Mouse (Mus musculus): Measurements from ENCODE around the gene B3gat1. TPM values are rescaled to one million over a fixed set of nuclear protein-coding genes. Genes with fewer than 3 reads are reported as not detected.

Gene B3gat1
- polyA plus RNA-seq, 1 experiment, result 233 TPM

DNA sequence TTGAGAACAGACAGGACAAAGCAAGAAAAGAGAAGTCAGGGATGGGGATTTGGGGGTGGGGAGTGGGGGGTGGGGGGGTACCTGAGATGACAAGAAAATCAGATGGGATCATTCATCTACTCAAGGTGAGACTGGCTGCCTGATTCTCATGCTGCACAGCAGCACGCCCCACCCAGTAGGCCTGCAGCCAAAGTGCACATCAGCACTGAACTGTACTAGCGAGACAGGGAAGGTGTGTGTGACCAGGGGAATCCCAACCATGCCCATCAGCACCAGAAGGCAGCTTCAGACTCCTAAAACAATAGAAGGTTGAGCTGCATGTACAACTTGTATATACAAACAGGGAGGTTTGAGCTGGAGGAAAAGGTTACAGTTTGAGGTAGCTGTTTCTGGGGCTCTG, 42.2 kb downstream of the B3gat1 start:
- DNase-seq (ENCODE audit: extremely low spot score in 1 of 2, low spot score in 1 of 2), result no peak

DNA sequence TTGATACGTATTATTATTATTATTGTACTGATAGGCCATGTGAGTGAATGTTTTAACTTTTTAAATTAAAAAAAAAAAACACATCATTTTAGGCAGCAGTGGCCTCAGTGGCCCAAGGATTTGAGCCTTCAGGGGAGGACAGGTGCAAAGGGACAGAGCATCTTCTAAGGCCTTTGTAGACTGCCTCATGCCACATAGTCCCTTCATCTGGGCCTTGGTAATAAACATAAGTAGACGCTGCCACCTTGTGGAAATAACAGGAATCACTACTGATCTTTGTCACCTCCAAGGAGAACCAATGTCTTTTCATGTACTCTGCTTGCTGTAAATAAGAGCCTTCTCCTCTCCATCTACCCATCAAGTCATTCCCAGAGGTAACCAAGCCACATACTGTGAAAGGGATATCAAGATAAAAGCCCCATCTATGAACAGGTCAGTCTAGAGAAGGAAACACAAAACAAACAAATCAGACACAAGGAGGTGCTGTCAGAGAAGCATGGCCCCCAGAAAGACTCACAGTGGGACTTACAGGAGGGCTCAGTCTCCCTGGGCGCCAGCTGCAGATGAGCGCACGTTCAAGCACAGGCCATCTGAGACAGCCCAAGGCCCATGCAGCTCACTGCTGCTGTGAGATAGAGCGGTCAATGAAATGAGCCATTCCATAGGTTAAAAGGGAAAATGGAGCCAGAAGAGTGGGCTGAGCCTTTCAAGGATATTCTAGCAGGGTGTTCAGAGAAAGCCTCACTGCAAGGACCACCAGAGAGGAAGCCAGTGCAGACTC, 42.8 kb downstream of the B3gat1 start:
- DNase-seq (ENCODE audit: extremely low spot score in 1 of 2, low spot score in 1 of 2), result peak; percentile 56 to 88

DNA sequence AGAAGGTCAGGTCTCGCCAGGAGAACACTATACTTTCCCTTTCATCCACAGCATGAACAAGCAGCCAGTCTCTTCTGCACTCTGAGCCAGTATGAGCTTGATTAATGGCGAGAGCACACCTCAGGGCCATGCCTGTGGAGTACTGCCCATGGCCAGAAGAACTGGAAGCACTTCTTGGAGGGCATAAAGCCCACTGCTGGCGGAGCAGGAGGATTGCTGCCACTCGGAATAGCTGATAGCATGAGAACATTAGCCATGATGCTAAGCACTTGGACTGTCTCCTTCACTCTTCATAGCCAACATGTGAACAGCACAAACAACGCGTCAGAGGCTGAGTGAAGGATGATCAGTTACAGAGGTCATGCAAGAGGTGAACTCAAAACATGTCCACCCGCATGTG, 44.9 kb downstream of the B3gat1 start:
- DNase-seq (ENCODE audit: extremely low spot score in 1 of 2, low spot score in 1 of 2), result no peak

DNA sequence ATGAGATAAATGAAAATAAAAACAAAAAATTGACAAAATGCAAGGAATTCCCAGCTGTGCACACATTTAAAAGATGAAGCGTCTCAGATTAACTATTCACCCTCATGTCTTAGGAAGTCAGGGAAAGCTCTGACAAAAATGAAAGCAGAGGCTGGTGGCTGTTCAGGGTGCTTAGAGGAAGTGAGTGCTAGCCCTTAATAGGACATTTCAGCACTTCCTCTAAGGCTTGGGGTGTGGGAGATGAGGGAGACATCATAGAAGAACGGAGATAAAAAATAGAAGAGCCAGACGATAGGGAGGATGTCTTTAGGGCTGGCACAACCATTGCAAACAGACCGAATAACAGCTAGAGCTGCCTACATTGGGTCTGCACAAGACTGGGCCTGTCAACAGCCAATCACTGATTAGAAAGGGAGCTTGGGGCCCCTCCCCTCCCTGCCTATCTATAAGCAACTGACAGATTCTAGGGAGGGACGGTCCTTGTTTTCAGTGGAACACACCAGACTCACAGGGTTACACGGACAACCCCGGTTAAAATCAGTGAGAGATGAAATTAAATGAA, 50.0 kb downstream of the B3gat1 start:
- DNase-seq (ENCODE audit: extremely low spot score in 1 of 2, low spot score in 1 of 2), result no peak

DNA sequence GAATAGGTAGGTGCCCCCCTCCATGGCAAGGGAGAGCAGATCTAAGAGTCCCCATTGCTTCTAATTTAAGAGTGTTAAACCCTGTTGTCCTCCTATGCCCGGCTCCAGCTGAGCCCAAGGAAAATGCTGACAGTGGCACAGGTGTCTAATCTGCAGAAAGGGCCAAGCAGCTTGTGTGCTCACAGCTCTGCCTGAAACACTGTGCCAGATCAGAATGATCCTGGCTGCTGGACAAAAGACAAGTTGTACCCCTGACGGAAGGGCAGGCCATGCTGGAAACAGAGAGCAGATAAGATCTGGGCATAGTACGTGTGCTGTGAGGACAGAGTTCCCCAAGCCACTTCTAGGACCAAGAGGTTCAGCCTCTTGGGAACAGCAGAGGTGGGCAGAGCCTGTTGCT, 59.3 kb downstream of the B3gat1 start:
- DNase-seq (ENCODE audit: extremely low spot score in 1 of 2, low spot score in 1 of 2), result no peak

DNA sequence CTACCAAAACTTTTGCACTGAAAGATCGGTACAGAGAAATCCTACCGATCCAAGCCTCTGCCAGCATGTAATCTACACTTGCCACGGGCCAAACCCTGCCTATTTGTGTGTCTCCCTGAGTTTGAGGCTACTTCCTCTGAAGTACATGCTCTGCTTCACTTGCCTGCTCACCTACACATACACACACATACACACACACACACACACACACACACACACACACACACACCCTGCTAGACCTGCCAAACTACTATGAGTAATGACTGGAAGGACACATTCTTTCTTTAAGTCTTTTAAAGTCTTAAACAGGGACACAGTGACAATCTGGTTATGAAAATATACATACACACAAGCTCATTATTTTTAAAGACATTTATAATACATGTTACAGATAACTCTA, 64.7 kb downstream of the B3gat1 start:
- DNase-seq (ENCODE audit: extremely low spot score in 1 of 2, low spot score in 1 of 2), result no peak

DNA sequence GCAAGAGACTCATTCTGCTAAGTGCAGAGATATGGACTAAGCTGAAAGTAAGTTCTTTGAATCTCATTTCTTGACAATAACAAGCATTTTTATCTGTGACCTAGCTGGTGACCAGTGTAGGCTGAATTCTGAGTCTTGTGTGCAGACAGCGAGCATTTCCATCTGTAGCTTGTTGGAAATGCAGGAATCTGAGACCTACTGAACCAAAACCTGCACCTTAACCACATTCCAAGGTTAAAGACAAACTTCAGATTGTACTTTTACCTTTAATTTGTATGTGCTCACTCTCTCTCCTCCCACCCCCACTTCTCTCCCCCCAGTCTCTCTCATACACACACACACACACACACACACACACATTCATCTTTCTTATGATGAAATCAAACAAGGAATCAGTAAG, 65.2 kb downstream of the B3gat1 start:
- no peak for DNase-seq (ENCODE audit: extremely low spot score in 1 of 2, low spot score in 1 of 2)

DNA sequence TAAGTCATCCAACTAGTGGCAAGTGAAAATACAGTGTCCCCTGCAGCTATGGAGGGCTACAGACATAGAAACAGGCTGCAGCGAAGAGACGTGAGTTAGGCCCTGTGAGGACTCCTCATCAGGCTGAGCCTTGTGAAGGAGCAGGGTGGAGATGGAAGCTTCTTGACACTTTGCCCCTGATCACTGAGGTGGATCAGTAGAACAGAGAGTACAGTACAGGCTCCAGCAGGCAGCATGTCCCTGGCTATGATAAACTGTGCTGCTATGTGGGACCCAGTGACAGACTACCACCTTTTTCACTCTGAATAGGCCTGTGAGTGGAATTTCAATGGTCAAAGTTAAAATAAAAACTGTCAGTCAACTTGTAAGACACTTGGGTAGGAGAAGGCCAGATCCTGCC, 66.8 kb downstream of the B3gat1 start:
- DNase-seq (ENCODE audit: extremely low spot score in 1 of 2, low spot score in 1 of 2), result no peak

DNA sequence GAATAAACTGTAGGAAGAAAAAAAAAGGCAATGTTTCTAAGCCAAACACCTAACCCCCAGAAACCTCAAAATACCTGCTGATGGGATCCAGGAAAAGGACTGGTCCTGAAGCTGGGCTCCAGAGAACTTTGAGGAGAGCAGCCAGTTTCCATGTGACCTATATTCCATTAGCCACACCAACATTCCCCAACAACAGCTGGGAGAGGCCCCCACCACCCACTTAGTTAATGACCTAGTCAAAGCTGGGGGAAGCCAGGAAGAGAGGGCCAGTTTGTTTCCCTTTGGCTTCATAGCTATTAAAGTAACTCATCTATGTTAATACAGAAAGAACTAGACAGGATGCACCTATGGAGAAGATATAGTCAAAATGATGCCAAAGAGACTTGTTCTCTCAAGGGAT, 70.8 kb downstream of the B3gat1 start:
- DNase-seq (ENCODE audit: extremely low spot score in 1 of 2, low spot score in 1 of 2), result no peak

DNA sequence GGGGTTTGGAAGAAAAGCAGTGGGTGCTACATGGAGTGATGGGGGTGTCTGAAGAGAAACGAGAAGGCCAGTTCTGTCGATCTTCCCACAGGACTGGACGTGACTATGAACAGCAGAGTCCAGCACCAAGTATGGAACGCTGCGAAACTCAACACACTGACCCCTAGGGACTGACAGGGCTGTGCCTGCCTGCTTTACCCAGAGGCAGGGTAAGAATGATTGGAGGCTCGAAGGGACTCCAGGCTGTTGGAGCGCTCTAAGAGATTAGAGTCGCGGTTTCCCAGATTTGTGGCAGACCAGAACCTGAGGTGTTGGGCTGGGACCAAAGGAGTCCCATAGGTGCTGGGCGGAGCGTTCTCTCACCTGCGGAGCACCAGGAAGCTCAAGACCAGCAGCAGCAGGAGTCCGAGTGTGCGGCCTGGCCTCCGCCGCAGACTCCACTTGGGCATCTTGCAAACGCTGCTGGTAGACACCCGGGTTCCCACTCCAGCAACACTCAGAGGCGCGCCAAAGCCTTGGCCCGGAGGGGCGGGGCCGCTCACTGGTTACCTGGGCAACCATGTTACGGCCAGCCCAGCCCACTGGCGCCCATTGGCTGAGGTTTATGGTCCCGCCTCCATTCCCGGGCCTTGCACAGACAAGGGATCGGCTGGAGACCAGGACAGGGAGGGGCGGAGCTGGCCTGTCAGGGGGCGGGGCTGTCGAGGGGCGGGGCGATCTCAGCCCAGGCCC, 72.6 kb downstream of the B3gat1 start, which contains the start of gene Glb1l2:
TSS of gene Glb1l2 (minus strand) at position 534 of the 732 bp plus-strand sequence.
- DNase-seq (ENCODE audit: extremely low spot score in 1 of 2, low spot score in 1 of 2), result peak; percentile 75 to 78

DNA sequence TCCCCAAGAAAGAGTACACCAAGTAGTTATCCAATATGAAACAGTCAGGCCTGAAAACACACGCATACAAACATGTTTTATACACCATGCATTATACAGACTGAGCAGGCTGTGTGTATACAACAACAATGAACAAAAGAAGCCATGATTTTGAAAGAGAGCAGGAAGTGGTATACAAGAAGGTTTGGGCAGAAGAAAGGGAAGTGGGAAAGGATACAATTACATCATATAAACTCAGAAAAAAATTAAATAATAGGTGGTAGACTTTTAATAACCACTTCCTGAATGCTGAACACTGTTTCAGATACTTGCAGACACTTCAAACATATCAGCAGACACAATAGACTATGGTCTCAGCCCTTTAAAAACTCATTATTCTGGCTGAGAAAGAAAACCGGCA, 75.2 kb downstream of the B3gat1 start:
- no peak for DNase-seq (ENCODE audit: extremely low spot score in 1 of 2, low spot score in 1 of 2)

Other genes with a start within 250 kb of the B3gat1 start
- 0.72 and 0.82 TPM in 2 replicates for gene Glb1l2, start 72.7 kb downstream of the B3gat1 start, polyA plus RNA-seq (2012; rRNA removed)
- 0.06 TPM in 2 replicates for gene Glb1l3, start 127.2 kb downstream of the B3gat1 start, polyA plus RNA-seq (2012; rRNA removed)
- not detected in 2 replicates for gene Gm1110, start 189.4 kb downstream of the B3gat1 start, polyA plus RNA-seq (2012; rRNA removed)

All from frontal cortex, adult 2 months (tissue).